11 mouse cellular contexts compared by ENCODE assay signal in the genomic region with DNA sequence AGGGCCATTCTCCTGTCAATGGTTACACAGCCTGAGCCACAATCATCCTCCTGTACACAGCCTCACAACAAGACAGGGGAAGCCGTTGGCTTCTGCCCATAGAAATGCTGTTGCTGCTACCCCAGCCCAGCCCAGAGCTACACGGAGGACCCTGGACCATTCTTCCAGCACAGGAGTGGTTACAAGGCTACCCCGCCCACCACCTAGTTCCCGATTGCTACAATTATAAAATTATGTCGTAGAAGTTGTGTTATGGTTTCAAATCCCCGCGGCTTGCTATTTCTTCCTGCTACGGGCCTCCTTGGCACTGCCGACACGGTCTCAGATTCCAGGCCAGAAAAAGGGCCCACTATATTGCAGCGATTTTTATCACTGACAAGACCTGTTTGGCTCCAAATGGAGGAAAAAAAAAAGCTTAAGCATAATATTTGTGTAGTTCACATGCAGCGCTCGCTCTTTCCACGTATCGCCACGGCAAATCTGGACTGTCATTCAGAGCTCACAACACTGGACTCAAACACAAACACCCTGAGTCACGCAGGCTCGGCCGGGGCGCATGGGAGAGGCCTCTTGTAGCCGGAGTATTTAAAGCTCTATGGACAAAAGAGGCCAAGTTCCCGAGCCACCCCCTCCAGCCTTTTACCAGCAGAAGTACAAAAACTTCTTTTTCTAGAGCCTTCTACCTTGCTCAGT.
A peak's percentile ranks its signal among the peaks of the same experiment; 100 is the strongest.
DNase-seq lines count a peak whose midpoint lies in the region; ATAC-seq and TF ChIP-seq lines count a peak whose summit lies in the region.
"Had no signal": no experiment of that assay in that cellular context is flagged by ENCODE, and none has a peak within 500 bp of the region (broad histone marks: within the 10 kb centered on the region; RNA-seq: fewer than 3 reads in every experiment).

No protein-coding gene starts in this region.

- no peaks in the 10 kb centered on the region for H3K36me3 ChIP-seq in midbrain, embryonic 14.5 days (ENCODE audit: control insufficient read depth, insufficient read depth, low read length)
- H3K36me3 ChIP-seq in midbrain, embryonic 16.5 days (ENCODE audit: control insufficient read depth, insufficient read depth, low read length): no peaks in the 10 kb centered on the region
- H3K36me3 ChIP-seq in embryonic facial prominence, embryonic 14.5 days (ENCODE audit: control insufficient read depth, insufficient read depth, low read length): peaks cover 12% of the 10 kb centered on the region; the same call in 1 of the 2 replicates
- H3K36me3 ChIP-seq in intestine, postnatal 0 days (ENCODE audit: control insufficient read depth, insufficient read depth): no peaks in the 10 kb centered on the region

- peak; percentile 24 for DNase-seq in midbrain, embryonic 14.5 days
- DNase-seq in embryonic facial prominence, embryonic 14.5 days (ENCODE audit: low spot score): peak; percentile 88
- DNase-seq in lung, postnatal 36 days: peak; percentile 66
- DNase-seq in cerebellum, postnatal 36 days: no peak
- DNase-seq in spleen, postnatal 14 days (ENCODE audit: low spot score in 2 of 2): no peak
- DNase-seq in testis, postnatal 14 days (ENCODE audit: low spot score): no peak
- DNase-seq: cerebellum, postnatal 14 days; kidney, postnatal 4 days had no signal

- H3K4me2 ChIP-seq in midbrain, embryonic 14.5 days (ENCODE audit: low read length): no peak overlapping the region
- H3K4me2 ChIP-seq in midbrain, embryonic 16.5 days (ENCODE audit: low read length): no peak overlapping the region
- H3K4me2 ChIP-seq in embryonic facial prominence, embryonic 14.5 days (ENCODE audit: low read depth, low read length): 0 out of 2 replicates have a peak overlapping the region, but pooled peaks have one; percentile 8
- peak overlapping the region; percentile 45 for H3K4me2 ChIP-seq in intestine, postnatal 0 days (replicated peaks; ENCODE audit: low read depth)

- H3K4me1 ChIP-seq in midbrain, embryonic 14.5 days (ENCODE audit: control insufficient read depth, insufficient read depth, low read length): no peaks in the 10 kb centered on the region
- H3K4me1 ChIP-seq in midbrain, embryonic 16.5 days (ENCODE audit: control insufficient read depth, insufficient read depth, low read length): peaks cover 3% of the 10 kb centered on the region; the same call in 1 of the 2 replicates
- H3K4me1 ChIP-seq in embryonic facial prominence, embryonic 14.5 days (ENCODE audit: control insufficient read depth, insufficient read depth, low read length): peaks cover 22% of the 10 kb centered on the region
- 0 out of 2 replicates have a peak, but pooled peaks cover 4% of the 10 kb centered on the region for H3K4me1 ChIP-seq in intestine, postnatal 0 days (replicated peaks; ENCODE audit: control insufficient read depth, insufficient read depth, low read length)

- ATAC-seq in midbrain, embryonic 14.5 days (ENCODE audit: low FRiP score, low TSS enrichment): no peak
- ATAC-seq in midbrain, embryonic 16.5 days: no peak
- ATAC-seq in embryonic facial prominence, embryonic 14.5 days (ENCODE audit: low read depth): peak; percentile 54
- ATAC-seq in intestine, postnatal 0 days: no peak

- no peaks in the 10 kb centered on the region for H3K9me3 ChIP-seq in midbrain, embryonic 14.5 days (ENCODE audit: control insufficient read depth, low read length)
- H3K9me3 ChIP-seq in midbrain, embryonic 16.5 days (replicated peaks; ENCODE audit: control insufficient read depth, low read length, poor library complexity, severe bottlenecking): no peaks in the 10 kb centered on the region
- peaks cover 4% of the 10 kb centered on the region; the same call in 1 of the 2 replicates for H3K9me3 ChIP-seq in embryonic facial prominence, embryonic 14.5 days (ENCODE audit: control insufficient read depth, low read length)
- no peaks in the 10 kb centered on the region for H3K9me3 ChIP-seq in intestine, postnatal 0 days (ENCODE audit: control insufficient read depth)

- WGBS in midbrain, embryonic 14.5 days: 60% methylated on average over 22 of the region's 22 CpGs
- 64% methylated on average over 22 of the region's 22 CpGs for WGBS in midbrain, embryonic 16.5 days
- WGBS in embryonic facial prominence, embryonic 14.5 days: 47% methylated on average over 22 of the region's 22 CpGs
- 31% methylated on average over 22 of the region's 22 CpGs for WGBS in intestine, postnatal 0 days

- no peak overlapping the region for H3K4me3 ChIP-seq in midbrain, embryonic 14.5 days (replicated peaks; ENCODE audit: low read depth, low read length)
- H3K4me3 ChIP-seq in midbrain, embryonic 16.5 days (ENCODE audit: low read depth, low read length): no peak overlapping the region
- no peak overlapping the region for H3K4me3 ChIP-seq in embryonic facial prominence, embryonic 14.5 days (ENCODE audit: low read depth, low read length)
- no peak overlapping the region for H3K4me3 ChIP-seq in intestine, postnatal 0 days (ENCODE audit: low read depth, low read length)

- H3K27me3 ChIP-seq in midbrain, embryonic 14.5 days (ENCODE audit: control insufficient read depth, insufficient read depth, low read length): no peaks in the 10 kb centered on the region
- H3K27me3 ChIP-seq in midbrain, embryonic 16.5 days (ENCODE audit: control insufficient read depth, insufficient read depth, low read depth, low read length): no peaks in the 10 kb centered on the region
- H3K27me3 ChIP-seq in embryonic facial prominence, embryonic 14.5 days (replicated peaks; ENCODE audit: control insufficient read depth, insufficient read depth, low read length): no peaks in the 10 kb centered on the region
- H3K27me3 ChIP-seq in intestine, postnatal 0 days (replicated peaks; ENCODE audit: control insufficient read depth, insufficient read depth, low read length): no peaks in the 10 kb centered on the region

- H3K27ac ChIP-seq in midbrain, embryonic 14.5 days (replicated peaks; ENCODE audit: low read depth, low read length): no peak overlapping the region
- no peak overlapping the region for H3K27ac ChIP-seq in midbrain, embryonic 16.5 days (ENCODE audit: low read length)
- peak overlapping the region; percentile 70 for H3K27ac ChIP-seq in embryonic facial prominence, embryonic 14.5 days (replicated peaks; ENCODE audit: low read depth, low read length)
- no peak overlapping the region for H3K27ac ChIP-seq in intestine, postnatal 0 days (ENCODE audit: low read depth, low read length)
- H3K27ac ChIP-seq: macrophage had no signal

- H3K9ac ChIP-seq in midbrain, embryonic 14.5 days (replicated peaks; ENCODE audit: low read length): no peak overlapping the region
- no peak overlapping the region for H3K9ac ChIP-seq in midbrain, embryonic 16.5 days (ENCODE audit: low read depth, low read length)
- peak overlapping the region; percentile 10; the same call in 1 of the 2 replicates for H3K9ac ChIP-seq in embryonic facial prominence, embryonic 14.5 days (ENCODE audit: low read depth, low read length)
- no peak overlapping the region for H3K9ac ChIP-seq in intestine, postnatal 0 days (ENCODE audit: low read depth, low read length)

- TF ChIP-seq CTCF in intestine, postnatal 0 days (IDR thresholded peaks at IDR 0.05; ENCODE audit: low read depth): no peak

Comparison
In these comparisons a context has a peak if more than half of its experiments do, and no peak if none do; other contexts are left out.
1. DNase-seq: peak in midbrain, embryonic 14.5 days (single experiment), embryonic facial prominence, embryonic 14.5 days (single experiment) and lung, postnatal 36 days (single experiment); none in cerebellum, postnatal 36 days (0 of 2), spleen, postnatal 14 days (0 of 2) and testis, postnatal 14 days (single experiment).
2. H3K4me2 ChIP-seq: peak in embryonic facial prominence, embryonic 14.5 days (single experiment) and intestine, postnatal 0 days (single experiment); none in midbrain, embryonic 14.5 days (single experiment) and midbrain, embryonic 16.5 days (single experiment).